Mouse (Mus musculus) heart, embryonic 14.5 days (tissue): Measurements from ENCODE around the gene Cpm. TPM values are rescaled to one million over a fixed set of nuclear protein-coding genes. Genes with fewer than 3 reads are reported as not detected.

Source experiments
- ATAC-seq: fragments of 200-750 bp; cut with Nextera tagmentation; 2 replicates; pipeline ENCODE4 v1.8.0; 2017; ENCODE audit warnings: low read depth, moderate TSS enrichment; ENCODE audit not compliant: insufficient number of reproducible peaks, insufficient read depth, low FRiP score
- H3K27ac ChIP-seq, 2 experiments: fragments of 200-500 bp in 1 of 2; fragments of 300-500 bp in 1 of 2; sonication (generic) in 1 of 2; replicated peaks in 1 of 2; 2 replicates each; pipeline ENCODE4 v1.5.1; 2012 to 2014; ENCODE audit warnings: low read depth in 2 of 2, low read length in 2 of 2, control low read depth in 1 of 2, mild to moderate bottlenecking in 1 of 2, mixed read lengths in 1 of 2; ENCODE audit not compliant: control insufficient read depth in 1 of 2, insufficient read depth in 1 of 2
- H3K27me3 ChIP-seq: fragments of 300-500 bp; sonication (generic); 2 replicates; pipeline ENCODE4 v1.6.1; 2014; ENCODE audit warnings: mild to moderate bottlenecking, low read length, control low read depth; ENCODE audit not compliant: control insufficient read depth, insufficient read depth
- H3K36me3 ChIP-seq: fragments of 300-500 bp; sonication (generic); 2 replicates; pipeline ENCODE4 v1.6.1; 2014; ENCODE audit warnings: mild to moderate bottlenecking, control low read depth, low read length, mixed read lengths; ENCODE audit not compliant: control insufficient read depth, insufficient read depth
- H3K4me1 ChIP-seq, 2 experiments: fragments of 200-500 bp in 1 of 2; fragments of 300-500 bp in 1 of 2; sonication (generic) in 1 of 2; 2 replicates each; pipeline ENCODE4 v1.6.1; 2012 to 2014; ENCODE audit warnings: low read length in 2 of 2, control low read depth in 1 of 2, mixed read lengths in 1 of 2; ENCODE audit not compliant: control insufficient read depth in 2 of 2, insufficient read depth in 2 of 2
- H3K4me2 ChIP-seq: fragments of 300-500 bp; sonication (generic); 2 replicates; pipeline ENCODE4 v1.6.1; 2014; ENCODE audit warnings: mild to moderate bottlenecking, low read length
- H3K4me3 ChIP-seq, 2 experiments: fragments of 200-500 bp in 1 of 2; fragments of 300-500 bp in 1 of 2; sonication (generic) in 1 of 2; 2 replicates each; pipeline ENCODE4 v1.5.1; 2012 to 2014; ENCODE audit warnings: low read length in 2 of 2, mild to moderate bottlenecking in 2 of 2, control low read depth in 1 of 2, low read depth in 1 of 2, moderate library complexity in 1 of 2; ENCODE audit not compliant: control insufficient read depth in 1 of 2, insufficient read depth in 1 of 2
- H3K9ac ChIP-seq: fragments of 300-500 bp; sonication (generic); 2 replicates; pipeline ENCODE4 v1.6.1; 2014; ENCODE audit warnings: mild to moderate bottlenecking, low read length
- H3K9me3 ChIP-seq: fragments of 300-500 bp; sonication (generic); 2 replicates; pipeline ENCODE4 v1.6.1; 2016; ENCODE audit warnings: low read length, control low read depth; ENCODE audit not compliant: control insufficient read depth
- WGBS: fragments of 180-500 bp; shearing (Covaris S2); extraction: QIAGEN DNeasy Blood & Tissue Kit; methylation state at CpG from one replicate; pipeline ENCODE4 v1.1.7; 2014; 5-methylcytosine and 5-hydroxymethylcytosine counted together
- polyA plus RNA-seq: library from polyadenylated mRNA; unstranded; fragments of >200 nt; fragmentation: Nextera tagmentation; extraction: Ambion mirVana; gene quantifications from 2 replicates; pipeline ENCODE4 v1.2.1, GENCODE M21; 2014

Cpm gene
- polyA plus RNA-seq, 1 experiment from 2014 or later: 0.96 TPM

GRCm38 (mm10) chr10:117688204-117689151 is 59.2 kb downstream of the Cpm start:
- H3K27ac ChIP-seq: no peak overlapping the region
- 85% methylated on average over 13 of the region's 13 CpGs for WGBS
- H3K27me3 ChIP-seq: no peaks in the 10 kb centered on the region
- no peak overlapping the region for H3K4me2 ChIP-seq
- peaks cover 50% of the 10 kb centered on the region for H3K36me3 ChIP-seq
- no peak overlapping the region for H3K9ac ChIP-seq
- H3K4me1 ChIP-seq: no peaks in the 10 kb centered on the region
- H3K4me3 ChIP-seq: no peak overlapping the region
- no peak for ATAC-seq
- no peaks in the 10 kb centered on the region for H3K9me3 ChIP-seq

GRCm38 (mm10) chr10:117689297-117690100 is 60.2 kb downstream of the Cpm start:
- Histone ChIP-seq H3K4me3 (no peak overlapping the region), H3K36me3 (peaks cover 58% of the 10 kb centered on the region), H3K9ac (no peak overlapping the region), H3K4me1 (no peaks in the 10 kb centered on the region), H3K27me3 (no peaks in the 10 kb centered on the region), H3K9me3 (no peaks in the 10 kb centered on the region), H3K4me2 (no peak overlapping the region), H3K27ac (no peak overlapping the region)
- ATAC-seq: no peak
- WGBS: 92% methylated on average over 11 of the region's 11 CpGs

GRCm38 (mm10) chr10:117690101-117690352 is 60.7 kb downstream of the Cpm start:
- no peak overlapping the region for H3K4me2 ChIP-seq
- H3K27ac ChIP-seq: no peak overlapping the region
- H3K27me3 ChIP-seq: no peaks in the 10 kb centered on the region
- WGBS: 72% methylated on average over 2 of the region's 2 CpGs
- no peak overlapping the region for H3K4me3 ChIP-seq
- no peak overlapping the region for H3K9ac ChIP-seq
- ATAC-seq: no peak
- peaks cover 63% of the 10 kb centered on the region for H3K36me3 ChIP-seq
- H3K4me1 ChIP-seq: no peaks in the 10 kb centered on the region
- no peaks in the 10 kb centered on the region for H3K9me3 ChIP-seq

- H3K27me3 ChIP-seq: no peaks in the 10 kb centered on the region
- no peak overlapping the region for H3K9ac ChIP-seq
- no peak overlapping the region for H3K27ac ChIP-seq
- no peaks in the 10 kb centered on the region for H3K9me3 ChIP-seq
- no peaks in the 10 kb centered on the region for H3K4me1 ChIP-seq
- ATAC-seq: no peak
- no peak overlapping the region for H3K4me2 ChIP-seq
- WGBS: 93% methylated on average over 3 of the region's 3 CpGs
- H3K4me3 ChIP-seq: no peak overlapping the region
- peaks cover 71% of the 10 kb centered on the region for H3K36me3 ChIP-seq
These were observed 61.5 kb downstream of the Cpm start for GRCm38 (mm10) chr10:117690770-117691296.

GRCm38 (mm10) chr10:117691389-117691968 is 62.2 kb downstream of the Cpm start:
- Histone ChIP-seq H3K4me2 (no peak overlapping the region), H3K36me3 (peaks cover 78% of the 10 kb centered on the region), H3K4me3 (no peak overlapping the region), H3K9me3 (no peaks in the 10 kb centered on the region), H3K9ac (no peak overlapping the region), H3K27ac (no peak overlapping the region), H3K4me1 (no peaks in the 10 kb centered on the region), H3K27me3 (no peaks in the 10 kb centered on the region)
- no peak for ATAC-seq
- 95% methylated on average over 10 of the region's 10 CpGs for WGBS

- Histone ChIP-seq H3K4me2 (no peak overlapping the region), H3K36me3 (peaks cover 85% of the 10 kb centered on the region)
These were observed 62.9 kb downstream of the Cpm start for GRCm38 (mm10) chr10:117692173-117692572.

GRCm38 (mm10) chr10:117692953-117693352 is 63.7 kb downstream of the Cpm start:
- H3K4me3 ChIP-seq: no peak overlapping the region
- H3K4me1 ChIP-seq: no peaks in the 10 kb centered on the region
- H3K36me3 ChIP-seq: peaks cover 93% of the 10 kb centered on the region
- H3K27ac ChIP-seq: no peak overlapping the region
- 85% methylated on average over 5 of the region's 5 CpGs for WGBS
- no peak overlapping the region for H3K4me2 ChIP-seq
- no peaks in the 10 kb centered on the region for H3K27me3 ChIP-seq
- ATAC-seq: no peak
- no peak overlapping the region for H3K9ac ChIP-seq
- H3K9me3 ChIP-seq: no peaks in the 10 kb centered on the region

More at GRCm38 (mm10) chr10:117692173-117692572, 62.9 kb downstream of the Cpm start:
- H3K9me3 ChIP-seq: no peaks in the 10 kb centered on the region
- no peak for ATAC-seq
- H3K27me3 ChIP-seq: no peaks in the 10 kb centered on the region
- no peaks in the 10 kb centered on the region for H3K4me1 ChIP-seq
- H3K27ac ChIP-seq: no peak overlapping the region
- no peak overlapping the region for H3K9ac ChIP-seq
- no peak overlapping the region for H3K4me3 ChIP-seq
